Mouse (Mus musculus) ovary, postnatal 14 days (tissue): ENCODE results near the gene Tubb3.

ENCODE experiments used
- DNase-seq: peaks from one replicate; pipeline ENCODE4 v3.0.0; 2022; ENCODE audit warnings: low spot score

Tubb3 gene

GRCm38 (mm10) chr8:123411246-123411645 is at the start of gene Tubb3:
Gene Tubb3 (plus strand): TSS chr8:123411424.
- DNase-seq, result no peak

- DNase-seq, result peak; percentile 92
These were observed 37.6 kb upstream of the Tubb3 start, which contains the start of gene Tcf25 for GRCm38 (mm10) chr8:123373403-123374238. Gene Tcf25 (plus strand): TSS chr8:123373753.

- peak; percentile 97 for DNase-seq
These were observed 37.0 kb upstream of the Tubb3 start for GRCm38 (mm10) chr8:123374239-123374578.

GRCm38 (mm10) chr8:123375701-123376100 is 35.5 kb upstream of the Tubb3 start:
- DNase-seq, result no peak

GRCm38 (mm10) chr8:123376106-123376505 is 35.1 kb upstream of the Tubb3 start:
- DNase-seq, result no peak

GRCm38 (mm10) chr8:123381711-123382110 is 29.5 kb upstream of the Tubb3 start:
- DNase-seq, result no peak

GRCm38 (mm10) chr8:123382516-123382915 is 28.7 kb upstream of the Tubb3 start:
- DNase-seq, result no peak

- DNase-seq, result no peak
These were observed 26.2 kb upstream of the Tubb3 start for GRCm38 (mm10) chr8:123384883-123385540.

- no peak for DNase-seq
These were observed 24.2 kb upstream of the Tubb3 start for GRCm38 (mm10) chr8:123387041-123387440.

GRCm38 (mm10) chr8:123387801-123388200 is 23.4 kb upstream of the Tubb3 start:
- no peak for DNase-seq

GRCm38 (mm10) chr8:123389026-123389425 is 22.2 kb upstream of the Tubb3 start:
- DNase-seq, result no peak

GRCm38 (mm10) chr8:123398308-123398707 is 12.9 kb upstream of the Tubb3 start:
- DNase-seq, result no peak

- no peak for DNase-seq
These were observed 9.3 kb upstream of the Tubb3 start for GRCm38 (mm10) chr8:123401936-123402335.

GRCm38 (mm10) chr8:123402730-123403326 is 8.4 kb upstream of the Tubb3 start:
- DNase-seq, result no peak

GRCm38 (mm10) chr8:123404521-123404920 is 6.7 kb upstream of the Tubb3 start:
- no peak for DNase-seq

- DNase-seq, result peak; percentile 66
These were observed 4.4 kb upstream of the Tubb3 start, which contains the start of gene Mc1r for GRCm38 (mm10) chr8:123406786-123407185. Gene Mc1r (plus strand): TSS chr8:123407107.

GRCm38 (mm10) chr8:123407612-123408011 is 3.6 kb upstream of the Tubb3 start:
- DNase-seq, result no peak

GRCm38 (mm10) chr8:123408586-123409544 is 2.4 kb upstream of the Tubb3 start:
- no peak for DNase-seq

GRCm38 (mm10) chr8:123410049-123410587 is 1.1 kb upstream of the Tubb3 start:
- DNase-seq, result no peak

GRCm38 (mm10) chr8:123410788-123411187 is 436 bp upstream of the Tubb3 start:
- DNase-seq, result no peak

GRCm38 (mm10) chr8:123411781-123412327 is 630 bp downstream of the Tubb3 start:
- no peak for DNase-seq
